Mouse (Mus musculus): ENCODE data around the gene Actc1. TPM values are rescaled to one million over a fixed set of nuclear protein-coding genes. Genes with fewer than 3 reads are reported as not detected.

Actc1 gene
- total and polyA plus RNA-seq, 3 experiments = not detected

DNA sequence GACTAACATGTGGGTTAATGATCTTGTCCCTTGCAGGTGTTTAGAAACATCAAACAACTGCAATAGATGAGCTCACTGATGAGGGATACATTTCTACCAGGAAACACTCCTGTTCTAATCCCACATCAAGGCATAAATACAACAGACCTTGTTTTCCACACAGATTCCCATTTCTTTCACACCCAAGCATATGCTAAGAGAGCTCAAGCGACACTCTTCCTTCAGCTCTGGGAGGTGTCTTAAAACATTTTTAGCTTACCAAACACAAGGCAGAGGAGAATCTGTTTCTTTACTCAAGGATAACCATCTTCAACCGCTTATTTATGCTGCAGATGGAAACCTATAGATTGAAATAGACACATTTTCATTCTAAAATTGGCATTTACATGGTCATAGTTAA, 45.0 kb downstream of the Actc1 start:
- in situ Hi-C loops (cut with MboI; ENCODE audit: low pct_ligation_motif_present, low pct_unique_long_range_greater_than_20kb, low sequenced_read_pairs) = no loop called here
- no peaks in the 10 kb centered on the region for H3K79me2 ChIP-seq (replicated peaks; ENCODE audit: control insufficient read depth, extremely low read depth, insufficient read depth, poor library complexity, severe bottlenecking)
- H3K27me3 ChIP-seq (replicated peaks) = no peaks in the 10 kb centered on the region
- no peak overlapping the region for H3K4me3 ChIP-seq (replicated peaks in 1 of 3; ENCODE audit: low read depth in 2 of 3, low read length in 2 of 3, poor library complexity in 1 of 3)
- no peak for DNase-seq (ENCODE audit: extremely low read depth)
- H3K4me1 ChIP-seq (ENCODE audit: control insufficient read depth in 1 of 2, insufficient read depth in 2 of 2) = no peaks in the 10 kb centered on the region
- dilution Hi-C loops (cut with MboI; ENCODE audit: extremely low pct_ligation_motif_present, extremely low pct_unique_long_range_greater_than_20kb, low sequenced_read_pairs) = no loop called here
- no peak overlapping the region for H3K27ac ChIP-seq (ENCODE audit: insufficient read depth, low read depth)
- H3K36me3 ChIP-seq (replicated peaks in 1 of 2; ENCODE audit: control insufficient read depth in 1 of 2, insufficient read depth in 1 of 2, low read length in 1 of 2) = no peaks in the 10 kb centered on the region
- H3K4me2 ChIP-seq (ENCODE audit: insufficient read depth, low read depth, poor library complexity, severe bottlenecking) = no peak overlapping the region
- H3K9ac ChIP-seq (ENCODE audit: insufficient read depth, low read depth) = no peak overlapping the region
- peaks cover 1% of the 10 kb centered on the region for H3K9me3 ChIP-seq (replicated peaks; ENCODE audit: low read length)
- TF ChIP-seq ZC3H11A (IDR thresholded peaks at IDR 0.05; ENCODE audit: low read depth, low read length) = no peak
- TF ChIP-seq SMC3 (IDR thresholded peaks at IDR 0.05; ENCODE audit: low read depth, low read length) = no peak
- TF ChIP-seq JUN (IDR thresholded peaks at IDR 0.05; ENCODE audit: insufficient read depth, low read depth, low read length) = no peak
- TF ChIP-seq E2F4 (IDR thresholded peaks at IDR 0.05; ENCODE audit: insufficient replicate concordance, low read depth, low read length) = no peak
- no peak for TF ChIP-seq TBP (conservative IDR thresholded peaks at IDR 0.05; ENCODE audit: low read depth, low read length)
- no peak for TF ChIP-seq RCOR1 (conservative IDR thresholded peaks at IDR 0.05; ENCODE audit: low read depth, low read length)
- no peak for TF ChIP-seq GABPA (IDR thresholded peaks at IDR 0.05; ENCODE audit: insufficient replicate concordance, low read depth, low read length)
- no peak for TF ChIP-seq TCF12 (IDR thresholded peaks at IDR 0.05; ENCODE audit: low read depth, low read length)
- no peak for TF ChIP-seq ELF1 (IDR thresholded peaks at IDR 0.05; ENCODE audit: low read depth, low read length)
- no peak for TF ChIP-seq POLR2AphosphoS2 (IDR thresholded peaks at IDR 0.05; ENCODE audit: low read depth, low read length)
- no peak for TF ChIP-seq JUND (conservative IDR thresholded peaks at IDR 0.05; ENCODE audit: low read depth, low read length)
- no peak for TF ChIP-seq ETS1 (conservative IDR thresholded peaks at IDR 0.05; ENCODE audit: low read depth, low read length)
- no peak for TF ChIP-seq NRF1 (IDR thresholded peaks at IDR 0.05; ENCODE audit: low read depth, low read length)
- no peak for TF ChIP-seq HCFC1 (IDR thresholded peaks at IDR 0.05; ENCODE audit: low read depth, low read length)

DNA sequence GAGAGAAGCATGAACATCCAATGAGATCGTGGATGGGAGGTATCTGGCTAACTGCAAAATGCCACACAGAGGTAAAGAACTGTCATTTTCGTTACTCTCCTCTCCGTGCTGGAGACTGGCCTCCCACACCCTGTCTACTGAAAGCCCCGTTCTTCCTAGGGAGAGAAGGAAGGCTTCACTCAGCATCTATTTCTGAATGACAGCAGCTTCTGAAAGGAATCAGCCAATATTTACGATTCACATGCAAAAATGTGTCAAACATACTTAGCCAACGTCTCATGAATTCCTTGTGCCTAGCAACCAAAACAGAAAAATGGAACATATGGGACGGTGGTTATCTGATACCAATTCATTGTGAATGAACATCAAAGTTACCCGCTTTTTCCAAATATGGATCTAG, 55.9 kb downstream of the Actc1 start:
- Histone ChIP-seq H3K9me3 (replicated peaks; ENCODE audit: low read length) (no peaks in the 10 kb centered on the region), H3K36me3 (replicated peaks in 1 of 2; ENCODE audit: control insufficient read depth in 1 of 2, insufficient read depth in 1 of 2, low read length in 1 of 2) (no peaks in the 10 kb centered on the region), H3K27ac (ENCODE audit: insufficient read depth, low read depth) (no peak overlapping the region), H3K27me3 (replicated peaks) (no peaks in the 10 kb centered on the region), H3K4me2 (ENCODE audit: insufficient read depth, low read depth, poor library complexity, severe bottlenecking) (no peak overlapping the region), H3K9ac (ENCODE audit: insufficient read depth, low read depth) (no peak overlapping the region), H3K4me1 (ENCODE audit: control insufficient read depth in 1 of 2, insufficient read depth in 2 of 2) (no peaks in the 10 kb centered on the region), H3K79me2 (replicated peaks; ENCODE audit: control insufficient read depth, extremely low read depth, insufficient read depth, poor library complexity, severe bottlenecking) (no peaks in the 10 kb centered on the region), H3K4me3 (replicated peaks in 1 of 3; ENCODE audit: low read depth in 2 of 3, low read length in 2 of 3, poor library complexity in 1 of 3) (no peak overlapping the region)
- DNase-seq (ENCODE audit: extremely low read depth) = no peak
- in situ Hi-C loops (cut with MboI; ENCODE audit: low pct_ligation_motif_present, low pct_unique_long_range_greater_than_20kb, low sequenced_read_pairs) = no loop called here
- TF ChIP-seq POLR2AphosphoS2 (IDR thresholded peaks at IDR 0.05; ENCODE audit: low read depth, low read length) (no peak), HCFC1 (IDR thresholded peaks at IDR 0.05; ENCODE audit: low read depth, low read length) (no peak), KAT2A (IDR thresholded peaks at IDR 0.05; ENCODE audit: insufficient replicate concordance, low read length) (no peak), JUND (conservative IDR thresholded peaks at IDR 0.05; ENCODE audit: low read depth, low read length) (no peak), POLR2A (IDR thresholded peaks at IDR 0.05; ENCODE audit: low read depth, low read length) (no peak), SIN3A (IDR thresholded peaks at IDR 0.05; ENCODE audit: low read length) (no peak), PAX5 (IDR thresholded peaks at IDR 0.05; ENCODE audit: low read length) (no peak)
- dilution Hi-C loops (cut with MboI; ENCODE audit: extremely low pct_ligation_motif_present, extremely low pct_unique_long_range_greater_than_20kb, low sequenced_read_pairs) = no loop called here

Other genes starting within 250 kb of the Actc1 start
- gene Scg5, start 224.4 kb downstream of the Actc1 start, total RNA-seq (2012; rRNA removed) = 0.25 TPM in 1 of 2 replicates, not detected in the other
- not detected in 2 replicates for gene Scg5, start 224.4 kb downstream of the Actc1 start, total RNA-seq (2014; rRNA removed)
- gene Scg5, start 224.4 kb downstream of the Actc1 start, polyA plus RNA-seq (2012; ENCODE audit: insufficient read length, low read depth) = not detected in 2 replicates
- gene Arhgap11a, start 204.9 kb downstream of the Actc1 start, total RNA-seq (2012; rRNA removed) = 22.3 and 22.5 TPM in 2 replicates
- 21.6 and 22.4 TPM in 2 replicates for gene Arhgap11a, start 204.9 kb downstream of the Actc1 start, total RNA-seq (2014; rRNA removed)
- gene Arhgap11a, start 204.9 kb downstream of the Actc1 start, polyA plus RNA-seq (2012; ENCODE audit: insufficient read length, low read depth) = 68.9 and 74.0 TPM in 2 replicates
- not detected in 2 replicates for gene Gjd2, start 39.9 kb downstream of the Actc1 start, total RNA-seq (2012; rRNA removed)
- not detected in 2 replicates for gene Gjd2, start 39.9 kb downstream of the Actc1 start, total RNA-seq (2014; rRNA removed)
- not detected in 2 replicates for gene Gjd2, start 39.9 kb downstream of the Actc1 start, polyA plus RNA-seq (2012; ENCODE audit: insufficient read length, low read depth)
- 37.1 and 45.2 TPM in 2 replicates for gene Aqr, start 133.5 kb upstream of the Actc1 start, total RNA-seq (2012; rRNA removed)
- 44.0 and 45.3 TPM in 2 replicates for gene Aqr, start 133.5 kb upstream of the Actc1 start, total RNA-seq (2014; rRNA removed)
- gene Aqr, start 133.5 kb upstream of the Actc1 start, polyA plus RNA-seq (2012; ENCODE audit: insufficient read length, low read depth) = 51.6 and 64.1 TPM in 2 replicates
- 4.6 and 5.4 TPM in 2 replicates for gene Zfp770, start 147.9 kb upstream of the Actc1 start, total RNA-seq (2012; rRNA removed)
- 9.9 and 11.0 TPM in 2 replicates for gene Zfp770, start 147.9 kb upstream of the Actc1 start, total RNA-seq (2014; rRNA removed)
- gene Zfp770, start 147.9 kb upstream of the Actc1 start, polyA plus RNA-seq (2012; ENCODE audit: insufficient read length, low read depth) = 11.2 and 12.3 TPM in 2 replicates

All from CH12.LX (cell line).